Comparison of ENCODE assay signal across 8 mouse cellular contexts in the genomic region with DNA sequence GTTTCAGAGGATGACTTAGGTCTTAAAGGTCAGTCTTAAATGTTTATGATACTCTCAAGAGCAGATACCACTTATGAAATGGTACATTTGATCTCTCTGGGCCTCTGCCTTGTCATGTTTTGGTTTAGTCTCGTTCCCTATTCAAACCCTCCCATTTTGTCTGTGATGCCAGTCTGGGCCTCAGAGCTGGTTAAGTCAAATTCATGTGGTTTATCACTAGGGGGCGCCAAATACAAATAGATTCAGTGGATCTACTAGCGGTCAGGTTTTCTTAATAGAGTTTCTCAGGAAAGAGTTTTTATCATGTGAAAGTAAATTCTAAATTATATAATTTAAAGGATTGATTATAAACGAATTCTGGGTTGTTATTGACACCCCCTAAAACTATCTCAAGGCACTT.
DNase-seq lines count a peak whose midpoint lies in the region; ATAC-seq and TF ChIP-seq lines count a peak whose summit lies in the region.

No protein-coding gene starts in this region.

- TF ChIP-seq CTCF in liver, embryonic 14.5 days (IDR thresholded peaks at IDR 0.05; ENCODE audit: low read depth), result peak; percentile 64

- H3K36me3 ChIP-seq in hindbrain, embryonic 14.5 days (replicated peaks; ENCODE audit: control insufficient read depth, insufficient read depth), result no peaks in the 10 kb centered on the region
- no peaks in the 10 kb centered on the region for H3K36me3 ChIP-seq in hindbrain, embryonic 13.5 days
- no peaks in the 10 kb centered on the region for H3K36me3 ChIP-seq in liver, embryonic 14.5 days (replicated peaks; ENCODE audit: control insufficient read depth, insufficient read depth, low read depth)

- no peak for TF ChIP-seq EP300 in liver, embryonic 14.5 days (IDR thresholded peaks at IDR 0.05; ENCODE audit: low read depth)

- H3K27ac ChIP-seq in hindbrain, embryonic 14.5 days, result no peak overlapping the region
- H3K27ac ChIP-seq in hindbrain, embryonic 13.5 days, result no peak overlapping the region
- no peak overlapping the region for H3K27ac ChIP-seq in liver, embryonic 14.5 days

- ATAC-seq in hindbrain, embryonic 14.5 days (ENCODE audit: low FRiP score), result peak; percentile 34; the same call in 1 of the 2 replicates
- no peak for ATAC-seq in hindbrain, embryonic 13.5 days (ENCODE audit: low FRiP score)
- ATAC-seq in common myeloid progenitor, adult 5-6 weeks (replicated peaks; ENCODE audit: low read depth, poor library complexity, severe bottlenecking), result peak; percentile 55
- peak; percentile 48 to 57; a peak in 2 of 4 replicates for ATAC-seq in hematopoietic stem cell, adult 5-6 weeks (replicated peaks in 1 of 2; ENCODE audit: insufficient read depth in 1 of 2, low FRiP score in 2 of 2, low TSS enrichment in 1 of 2, low read depth in 1 of 2, poor library complexity in 2 of 2, severe bottlenecking in 2 of 2)
- 0 out of 2 replicates have a peak, but pooled peaks have one; percentile 19 for ATAC-seq in liver, embryonic 14.5 days (ENCODE audit: insufficient read depth)

- no peak overlapping the region for H3K4me2 ChIP-seq in hindbrain, embryonic 14.5 days (replicated peaks)
- no peak overlapping the region for H3K4me2 ChIP-seq in hindbrain, embryonic 13.5 days
- no peak overlapping the region for H3K4me2 ChIP-seq in liver, embryonic 14.5 days (ENCODE audit: low read depth)

- 2% methylated on average over 4 of the region's 4 CpGs for WGBS in hindbrain, embryonic 14.5 days
- 3% methylated on average over 4 of the region's 4 CpGs for WGBS in hindbrain, embryonic 13.5 days
- under 1% methylated on average over 4 of the region's 4 CpGs for WGBS in liver, embryonic 14.5 days (ENCODE audit: insufficient replicate concordance)

- no peaks in the 10 kb centered on the region for H3K9me3 ChIP-seq in hindbrain, embryonic 14.5 days (ENCODE audit: control insufficient read depth, low read length)
- H3K9me3 ChIP-seq in hindbrain, embryonic 13.5 days, result no peaks in the 10 kb centered on the region
- H3K9me3 ChIP-seq in liver, embryonic 14.5 days (ENCODE audit: control insufficient read depth, low read length), result no peaks in the 10 kb centered on the region

- H3K4me3 ChIP-seq in hindbrain, embryonic 14.5 days (replicated peaks; ENCODE audit: low read length), result no peak overlapping the region
- no peak overlapping the region for H3K4me3 ChIP-seq in hindbrain, embryonic 13.5 days
- H3K4me3 ChIP-seq in liver, embryonic 14.5 days (ENCODE audit: insufficient read depth in 1 of 2, low read depth in 2 of 2, low read length in 2 of 2), result no peak overlapping the region

- peak; percentile 90 for DNase-seq in hindbrain, embryonic 14.5 days (ENCODE audit: low spot score)
- DNase-seq in 416B (ENCODE audit: low read depth) (peak; percentile 93), NIH3T3 (ENCODE audit: low read depth) (peak; percentile 81)
- DNase-seq in liver, embryonic 14.5 days (ENCODE audit: low read depth in 3 of 3, low spot score in 3 of 3), result peak; percentile 41 to 56 (median 45)
- DNase-seq in thymus, postnatal 0 days (ENCODE audit: low spot score), result peak; percentile 80

- H3K27me3 ChIP-seq in hindbrain, embryonic 14.5 days (ENCODE audit: control insufficient read depth, insufficient read depth, low read length), result no peaks in the 10 kb centered on the region
- no peaks in the 10 kb centered on the region for H3K27me3 ChIP-seq in hindbrain, embryonic 13.5 days
- no peaks in the 10 kb centered on the region for H3K27me3 ChIP-seq in liver, embryonic 14.5 days (ENCODE audit: control insufficient read depth, insufficient read depth, low read length)

- 0 out of 2 replicates have a peak, but pooled peaks cover 9% of the 10 kb centered on the region for H3K4me1 ChIP-seq in hindbrain, embryonic 14.5 days (replicated peaks; ENCODE audit: control insufficient read depth, insufficient read depth, low read length)
- H3K4me1 ChIP-seq in hindbrain, embryonic 13.5 days (replicated peaks), result peaks cover 17% of the 10 kb centered on the region
- H3K4me1 ChIP-seq in liver, embryonic 14.5 days (replicated peaks; ENCODE audit: control insufficient read depth in 2 of 2, insufficient read depth in 2 of 2, low read length in 1 of 2), result peaks cover 0 to 7% of the 10 kb centered on the region in 2 experiments; a peak in 2 of 4 replicates

- H3K9ac ChIP-seq in hindbrain, embryonic 14.5 days, result no peak overlapping the region
- H3K9ac ChIP-seq in hindbrain, embryonic 13.5 days, result no peak overlapping the region
- no peak overlapping the region for H3K9ac ChIP-seq in liver, embryonic 14.5 days (replicated peaks)
